Mouse (Mus musculus): ENCODE measurements at regions not wholly inside any gene's neighbourhood (a gene's known extent, or its start where the extent isn't known, plus 50 kb on each side); places are given as distances from the start of the nearest gene placed in this dataset.

DNA sequence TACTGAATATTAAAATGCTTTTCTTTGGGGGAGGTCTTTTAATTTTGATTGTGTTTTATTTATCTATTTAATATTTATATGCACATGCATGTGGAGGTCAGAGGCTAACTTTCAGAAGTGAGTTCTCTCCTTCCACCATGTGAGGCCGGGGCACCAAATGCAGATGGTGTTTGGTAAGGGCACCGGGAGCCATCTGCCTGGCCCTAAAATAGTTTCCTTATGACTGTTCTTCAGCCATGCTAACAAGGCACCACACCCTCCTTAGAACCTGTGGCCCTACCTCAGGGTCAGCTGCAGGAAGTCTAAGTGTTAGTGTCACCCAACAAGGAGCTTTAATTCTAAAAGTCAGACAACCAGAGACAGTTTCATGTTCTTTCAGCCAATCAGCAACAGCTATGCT, 58.2 kb upstream of the Acan start:
- TF ChIP-seq CTCF (IDR thresholded peaks at IDR 0.05; ENCODE audit: low read depth) (no peak), EP300 (IDR thresholded peaks at IDR 0.05; ENCODE audit: low read depth) (no peak)
